Mouse (Mus musculus): ENCODE results near the gene Slc5a4a. TPM values are rescaled to one million over a fixed set of nuclear protein-coding genes. Genes with fewer than 3 reads are reported as not detected.
A peak's percentile ranks its signal among the peaks of the same experiment; 100 is the strongest.

Gene Slc5a4a
- polyA plus RNA-seq, 1 experiment from 2014 or later: not detected

DNA sequence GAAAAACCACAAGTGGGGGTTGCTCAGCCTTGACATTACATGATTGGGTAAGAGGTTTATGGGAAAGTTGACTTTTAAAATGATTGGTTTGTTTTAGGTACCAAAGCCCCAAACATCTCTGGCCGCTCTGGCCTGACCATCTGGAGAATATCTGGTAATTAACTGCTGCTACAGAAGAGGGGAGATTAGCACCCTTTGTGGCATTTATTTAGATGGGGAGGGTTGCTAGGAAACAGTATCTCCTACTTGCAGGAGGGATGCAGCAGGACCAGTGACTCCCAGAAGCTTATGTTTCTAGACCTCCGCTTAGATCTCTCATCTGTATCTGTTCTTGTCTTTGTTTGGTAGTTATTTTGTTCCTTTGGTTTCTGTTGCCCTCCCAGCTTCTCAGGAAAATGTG is 27.6 kb downstream of the Slc5a4a start:
- Histone ChIP-seq H3K27me3 (replicated peaks) (peaks cover 33% of the 10 kb centered on the region), H3K9me3 (no peaks in the 10 kb centered on the region), H3K36me3 (no peaks in the 10 kb centered on the region), H3K4me1 (no peaks in the 10 kb centered on the region), H3K4me3 (no peak overlapping the region), H3K4me2 (no peak overlapping the region), H3K27ac (replicated peaks) (no peak overlapping the region), H3K9ac (no peak overlapping the region)
- WGBS: 42% methylated on average over 2 of the region's 2 CpGs
- ATAC-seq (ENCODE audit: extremely low read depth, insufficient number of reproducible peaks, low FRiP score, low TSS enrichment): no peak

DNA sequence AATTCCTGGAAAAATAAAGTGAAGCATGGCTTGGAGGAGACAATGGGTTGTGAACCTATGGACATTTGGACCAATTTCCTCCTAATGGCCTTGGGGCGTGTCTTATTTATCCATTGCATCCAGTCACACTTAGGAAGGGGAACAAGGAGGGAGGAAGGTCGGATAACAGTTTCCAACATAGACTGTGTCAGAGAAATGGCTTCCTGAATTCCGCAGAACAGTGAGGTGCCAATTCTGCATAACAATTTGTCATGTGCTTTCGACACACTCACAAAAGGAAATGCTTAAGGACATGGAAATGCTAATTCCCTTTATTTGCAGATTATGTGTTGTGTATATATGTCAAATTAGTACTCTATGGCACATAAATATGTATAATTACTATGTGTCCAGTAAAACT is 38.0 kb downstream of the Slc5a4a start:
- Histone ChIP-seq H3K27me3 (replicated peaks) (peaks cover 44% of the 10 kb centered on the region), H3K4me2 (no peak overlapping the region), H3K4me1 (no peaks in the 10 kb centered on the region), H3K9ac (no peak overlapping the region), H3K9me3 (no peaks in the 10 kb centered on the region), H3K4me3 (no peak overlapping the region), H3K36me3 (no peaks in the 10 kb centered on the region), H3K27ac (replicated peaks) (no peak overlapping the region)
- no peak for ATAC-seq (ENCODE audit: extremely low read depth, insufficient number of reproducible peaks, low FRiP score, low TSS enrichment)
- WGBS: 69% methylated on average over 4 of the region's 4 CpGs

GRCm38 (mm10) chr10:76188010-76188409 is 40.8 kb downstream of the Slc5a4a start:
- no peaks in the 10 kb centered on the region for H3K4me1 ChIP-seq

DNA sequence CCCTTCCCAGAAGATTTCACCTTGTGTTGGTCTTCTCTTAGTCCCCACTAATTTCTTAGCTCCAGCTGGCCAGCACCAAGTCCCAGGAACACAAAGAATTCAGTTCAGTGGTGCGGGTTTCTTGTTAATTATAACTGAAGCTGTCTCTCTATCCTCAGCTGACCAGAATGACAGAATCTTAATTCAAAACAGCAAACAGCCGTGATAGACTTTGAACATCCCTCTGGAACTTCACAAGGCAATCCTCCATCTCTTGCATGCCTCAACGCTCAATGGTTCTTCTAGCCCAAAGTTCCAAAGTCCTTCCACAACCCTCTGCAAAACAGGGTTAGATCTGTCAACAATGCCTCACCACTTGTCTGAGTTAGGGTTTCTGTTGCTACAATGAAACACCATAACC is 54.2 kb downstream of the Slc5a4a start:
- WGBS: 71% methylated on average over 3 of the region's 3 CpGs
- no peak overlapping the region for H3K27ac ChIP-seq (replicated peaks)
- peaks cover 26% of the 10 kb centered on the region for H3K27me3 ChIP-seq (replicated peaks)
- H3K4me2 ChIP-seq: no peak overlapping the region
- H3K4me1 ChIP-seq: no peaks in the 10 kb centered on the region; the same call in 1 of the 2 replicates
- ATAC-seq (ENCODE audit: extremely low read depth, insufficient number of reproducible peaks, low FRiP score, low TSS enrichment): no peak
- no peak overlapping the region for H3K9ac ChIP-seq
- H3K4me3 ChIP-seq: no peak overlapping the region
- H3K36me3 ChIP-seq: 0 out of 2 replicates have a peak, but pooled peaks cover 1% of the 10 kb centered on the region
- H3K9me3 ChIP-seq: no peaks in the 10 kb centered on the region

More at GRCm38 (mm10) chr10:76188010-76188409, 40.8 kb downstream of the Slc5a4a start:
- peaks cover 48% of the 10 kb centered on the region for H3K27me3 ChIP-seq (replicated peaks)
- no peak overlapping the region for H3K4me3 ChIP-seq
- ATAC-seq (ENCODE audit: extremely low read depth, insufficient number of reproducible peaks, low FRiP score, low TSS enrichment): no peak
- no peaks in the 10 kb centered on the region for H3K9me3 ChIP-seq
- H3K36me3 ChIP-seq: no peaks in the 10 kb centered on the region
- no peak overlapping the region for H3K27ac ChIP-seq (replicated peaks)
- H3K9ac ChIP-seq: no peak overlapping the region
- WGBS: 82% methylated on average over 1 of the region's 1 CpGs
- no peak overlapping the region for H3K4me2 ChIP-seq

- H3K36me3 ChIP-seq: peaks cover 7% of the 10 kb centered on the region
- H3K4me3 ChIP-seq: no peak overlapping the region
- H3K4me2 ChIP-seq: no peak overlapping the region
- H3K27ac ChIP-seq (replicated peaks): no peak overlapping the region
- no peak overlapping the region for H3K9ac ChIP-seq
- WGBS: 10% methylated on average over 7 of the region's 7 CpGs
- no peaks in the 10 kb centered on the region; the same call in 1 of the 2 replicates for H3K4me1 ChIP-seq
- peaks cover 25% of the 10 kb centered on the region for H3K27me3 ChIP-seq (replicated peaks)
- no peaks in the 10 kb centered on the region for H3K9me3 ChIP-seq
- no peak for ATAC-seq (ENCODE audit: extremely low read depth, insufficient number of reproducible peaks, low FRiP score, low TSS enrichment)
Measured at GRCm38 (mm10) chr10:76201978-76202377, 54.7 kb downstream of the Slc5a4a start.

- H3K36me3 ChIP-seq: peaks cover 26% of the 10 kb centered on the region
- H3K4me1 ChIP-seq: no peaks in the 10 kb centered on the region; the same call in 1 of the 2 replicates
- peaks cover 19% of the 10 kb centered on the region; the same call in 1 of the 2 replicates for H3K27me3 ChIP-seq (replicated peaks)
- no peaks in the 10 kb centered on the region for H3K9me3 ChIP-seq
- no peak for ATAC-seq (ENCODE audit: extremely low read depth, insufficient number of reproducible peaks, low FRiP score, low TSS enrichment)
- H3K4me3 ChIP-seq: peak overlapping the region; percentile 51
- H3K4me2 ChIP-seq: peak overlapping the region; percentile 73
- no peak overlapping the region for H3K27ac ChIP-seq (replicated peaks)
- 10% methylated on average over 18 of the region's 18 CpGs for WGBS
- H3K9ac ChIP-seq: peak overlapping the region; percentile 79
Measured at GRCm38 (mm10) chr10:76203798-76204283, 56.6 kb downstream of the Slc5a4a start.

DNA sequence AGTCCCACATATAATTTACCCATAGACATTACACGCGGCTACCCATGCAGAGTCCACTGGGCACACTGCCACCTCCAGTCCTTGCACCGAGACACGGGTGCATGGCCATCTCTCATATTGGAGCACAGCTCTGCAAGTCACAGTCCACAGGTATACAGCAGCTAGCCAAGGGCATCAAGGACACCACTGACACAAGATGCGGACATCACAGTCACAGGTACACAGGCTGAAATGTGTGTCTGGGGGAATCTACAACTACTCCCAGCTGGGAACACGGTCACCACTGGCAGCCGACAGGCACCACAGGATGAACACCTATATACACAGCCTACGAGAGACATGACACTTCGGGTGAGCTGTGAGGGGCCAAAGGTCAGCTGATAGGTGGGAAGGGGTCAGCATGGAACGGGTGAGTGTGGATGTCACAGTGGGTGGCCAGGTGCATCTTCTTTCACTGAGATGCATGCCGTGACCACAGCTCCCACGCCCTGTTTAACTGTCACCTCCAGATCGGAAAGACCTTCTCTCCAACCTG is 60.1 kb downstream of the Slc5a4a start:
- Histone ChIP-seq H3K4me2 (no peak overlapping the region), H3K9ac (no peak overlapping the region), H3K4me1 (no peaks in the 10 kb centered on the region; the same call in 1 of the 2 replicates), H3K36me3 (peaks cover 57% of the 10 kb centered on the region), H3K9me3 (no peaks in the 10 kb centered on the region), H3K27ac (replicated peaks) (no peak overlapping the region), H3K4me3 (no peak overlapping the region), H3K27me3 (replicated peaks) (peaks cover 14% of the 10 kb centered on the region; the same call in 1 of the 2 replicates)
- 84% methylated on average over 13 of the region's 13 CpGs for WGBS
- no peak for ATAC-seq (ENCODE audit: extremely low read depth, insufficient number of reproducible peaks, low FRiP score, low TSS enrichment)

GRCm38 (mm10) chr10:76209241-76209640 is 62.0 kb downstream of the Slc5a4a start:
- Histone ChIP-seq H3K9me3 (peaks cover 8% of the 10 kb centered on the region; the same call in 1 of the 2 replicates), H3K36me3 (peaks cover 76% of the 10 kb centered on the region), H3K4me3 (no peak overlapping the region), H3K9ac (no peak overlapping the region), H3K4me2 (no peak overlapping the region), H3K27me3 (replicated peaks) (no peaks in the 10 kb centered on the region), H3K27ac (replicated peaks) (no peak overlapping the region), H3K4me1 (no peaks in the 10 kb centered on the region)
- no peak for ATAC-seq (ENCODE audit: extremely low read depth, insufficient number of reproducible peaks, low FRiP score, low TSS enrichment)
- WGBS: 93% methylated on average over 8 of the region's 8 CpGs

DNA sequence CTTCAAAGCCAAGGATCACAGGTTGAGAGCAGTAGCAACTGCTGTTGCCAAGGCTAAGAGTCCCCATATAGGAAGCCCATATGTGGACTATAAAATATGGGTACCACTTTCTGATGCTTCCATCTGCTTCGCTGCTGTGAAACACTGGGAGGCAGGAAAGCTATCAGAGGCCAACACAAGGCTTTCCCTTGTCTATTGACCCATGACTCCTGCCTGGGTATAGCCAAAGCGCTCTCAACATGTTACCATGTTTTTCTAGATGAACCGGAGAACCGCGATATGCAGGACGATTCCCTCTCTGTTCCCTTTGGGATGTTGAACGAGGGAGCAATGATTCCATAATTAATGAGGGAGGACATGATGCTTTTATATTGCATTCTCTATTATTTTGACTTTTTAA is 63.6 kb downstream of the Slc5a4a start:
- H3K36me3 ChIP-seq: peaks cover 91% of the 10 kb centered on the region

GRCm38 (mm10) chr10:76212121-76212520 is 64.9 kb downstream of the Slc5a4a start:
- no peak for ATAC-seq (ENCODE audit: extremely low read depth, insufficient number of reproducible peaks, low FRiP score, low TSS enrichment)
- H3K9me3 ChIP-seq: peaks cover 19% of the 10 kb centered on the region
- H3K4me2 ChIP-seq: no peak overlapping the region
- peaks cover 96% of the 10 kb centered on the region for H3K36me3 ChIP-seq
- H3K9ac ChIP-seq: no peak overlapping the region
- no peak overlapping the region for H3K4me3 ChIP-seq
- no peak overlapping the region for H3K27ac ChIP-seq (replicated peaks)
- 88% methylated on average over 6 of the region's 6 CpGs for WGBS
- H3K4me1 ChIP-seq: no peaks in the 10 kb centered on the region
- H3K27me3 ChIP-seq (replicated peaks): no peaks in the 10 kb centered on the region

More for the DNA sequence above, 63.6 kb downstream of the Slc5a4a start:
- no peak for ATAC-seq (ENCODE audit: extremely low read depth, insufficient number of reproducible peaks, low FRiP score, low TSS enrichment)
- no peaks in the 10 kb centered on the region for H3K27me3 ChIP-seq (replicated peaks)
- H3K4me2 ChIP-seq: no peak overlapping the region
- H3K9ac ChIP-seq: no peak overlapping the region
- 93% methylated on average over 7 of the region's 7 CpGs for WGBS
- no peak overlapping the region for H3K4me3 ChIP-seq
- H3K9me3 ChIP-seq: peaks cover 19% of the 10 kb centered on the region
- no peaks in the 10 kb centered on the region for H3K4me1 ChIP-seq
- no peak overlapping the region for H3K27ac ChIP-seq (replicated peaks)

DNA sequence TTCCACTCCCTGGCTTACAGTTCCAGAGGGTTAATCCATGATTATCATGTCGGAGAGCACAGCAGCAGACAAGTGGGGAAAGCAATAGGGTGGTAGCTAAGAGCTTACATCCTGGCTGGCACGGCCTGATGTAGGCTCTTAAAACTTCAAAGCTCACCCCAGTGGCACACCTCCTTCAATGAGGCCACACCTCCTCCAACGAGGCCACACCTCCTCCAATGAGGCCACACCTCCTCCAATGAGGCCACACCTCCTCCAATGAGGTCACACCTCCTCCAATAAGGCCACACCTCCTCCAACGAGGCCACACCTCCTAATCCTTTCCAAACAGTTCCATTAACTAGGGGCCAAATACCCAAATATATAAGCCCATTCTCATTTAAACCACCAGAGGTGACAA is 66.9 kb downstream of the Slc5a4a start:
- no peak overlapping the region for H3K9ac ChIP-seq
- H3K4me1 ChIP-seq: no peaks in the 10 kb centered on the region
- peaks cover 19% of the 10 kb centered on the region for H3K9me3 ChIP-seq
- no peaks in the 10 kb centered on the region for H3K27me3 ChIP-seq (replicated peaks)
- H3K4me2 ChIP-seq: no peak overlapping the region
- 89% methylated on average over 4 of the region's 4 CpGs for WGBS
- H3K4me3 ChIP-seq: no peak overlapping the region
- H3K27ac ChIP-seq (replicated peaks): no peak overlapping the region
- peaks cover 96% of the 10 kb centered on the region for H3K36me3 ChIP-seq
- ATAC-seq (ENCODE audit: extremely low read depth, insufficient number of reproducible peaks, low FRiP score, low TSS enrichment): no peak

DNA sequence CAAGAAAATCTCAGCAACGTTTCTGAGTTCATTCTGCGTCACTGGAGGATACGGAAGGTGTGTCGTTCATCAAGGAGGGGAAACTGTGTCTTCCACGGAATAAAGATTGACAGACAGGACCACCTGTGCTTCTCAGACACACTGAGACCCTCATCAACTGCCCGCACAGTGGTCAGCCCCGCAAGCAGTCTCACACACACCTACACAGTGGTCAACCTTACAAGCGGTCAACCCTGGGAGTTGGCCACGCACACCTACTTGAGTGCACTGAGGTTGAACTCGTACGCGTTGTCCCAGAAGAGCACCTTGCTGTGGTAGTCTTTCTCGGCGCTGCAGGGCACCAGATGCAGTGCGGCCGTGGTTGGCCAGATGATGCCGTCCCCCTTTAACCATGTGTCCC is 69.8 kb downstream of the Slc5a4a start:
- H3K9me3 ChIP-seq: peaks cover 19% of the 10 kb centered on the region
- no peaks in the 10 kb centered on the region for H3K4me1 ChIP-seq
- ATAC-seq (ENCODE audit: extremely low read depth, insufficient number of reproducible peaks, low FRiP score, low TSS enrichment): no peak
- H3K27ac ChIP-seq (replicated peaks): no peak overlapping the region
- H3K4me2 ChIP-seq: no peak overlapping the region
- H3K36me3 ChIP-seq: peaks cover 99% of the 10 kb centered on the region
- no peak overlapping the region for H3K9ac ChIP-seq
- H3K27me3 ChIP-seq (replicated peaks): no peaks in the 10 kb centered on the region
- WGBS: 94% methylated on average over 17 of the region's 17 CpGs
- H3K4me3 ChIP-seq: no peak overlapping the region

Measured in heart, embryonic 13.5 days (tissue).